In genomic region chr1:135585573-135585972, GRCm38 (mm10) we compare ENCODE assay signal across 8 mouse cellular contexts. TPM values are rescaled to one million over a fixed set of nuclear protein-coding genes. Genes with fewer than 3 reads are reported as not detected.
DNase-seq lines count a peak whose midpoint lies in the region; ATAC-seq and TF ChIP-seq lines count a peak whose summit lies in the region.

No protein-coding gene starts in this region.

- peak overlapping the region; percentile 55 for H3K9ac ChIP-seq in intestine, embryonic 14.5 days (ENCODE audit: low read length)
- peak overlapping the region; percentile 55 for H3K9ac ChIP-seq in limb, embryonic 14.5 days (ENCODE audit: low read depth, low read length, severe bottlenecking)

- peaks cover 26% of the 10 kb centered on the region for H3K4me1 ChIP-seq in intestine, embryonic 14.5 days (replicated peaks; ENCODE audit: control insufficient read depth, insufficient read depth, low read length)
- H3K4me1 ChIP-seq in limb, embryonic 14.5 days (ENCODE audit: control insufficient read depth, insufficient read depth, low read length): peaks cover 48% of the 10 kb centered on the region

- peak; percentile 66 for ATAC-seq in intestine, embryonic 14.5 days (replicated peaks; ENCODE audit: low FRiP score, low TSS enrichment, low read depth)
- ATAC-seq in limb, embryonic 14.5 days (ENCODE audit: low FRiP score, low read depth): peak; percentile 80

- peak; percentile 80 to 87 for DNase-seq in cerebellum, postnatal 10 days
- no peak for DNase-seq in cerebellum, adult 8-10 months
- peak; percentile 41 to 66 for DNase-seq in cerebellum, postnatal 25 days
- peak; percentile 39 for DNase-seq in gastrocnemius, postnatal 10 days
- DNase-seq in intestine, embryonic 14.5 days (ENCODE audit: low spot score): peak; percentile 77
- peak; percentile 41 for DNase-seq in limb, embryonic 14.5 days (ENCODE audit: low spot score)
- DNase-seq in naive thymus-derived CD4-positive, alpha-beta T cell, adult 2 months (ENCODE audit: low read depth): peak; percentile 15
- peak; percentile 60 for DNase-seq in yolk sac, embryonic 10.5 days (ENCODE audit: low spot score)

- peaks cover under 1% of the 10 kb centered on the region; the same call in 1 of the 2 replicates for H3K36me3 ChIP-seq in intestine, embryonic 14.5 days (ENCODE audit: control insufficient read depth, insufficient read depth, low read length)
- H3K36me3 ChIP-seq in limb, embryonic 14.5 days (ENCODE audit: control insufficient read depth, insufficient read depth, low read length): no peaks in the 10 kb centered on the region

- H3K27ac ChIP-seq in intestine, embryonic 14.5 days (ENCODE audit: low read depth): peak overlapping the region; percentile 87
- peak overlapping the region; percentile 50; the same call in 1 of the 2 replicates for H3K27ac ChIP-seq in limb, embryonic 14.5 days (replicated peaks; ENCODE audit: low read depth, low read length)

- 0 out of 2 replicates have a peak, but pooled peaks have one; percentile 31 for TF ChIP-seq POLR2A in limb, embryonic 14.5 days (IDR thresholded peaks at IDR 0.05; ENCODE audit: borderline replicate concordance, extremely low read depth, insufficient read depth, insufficient read length)

- 0 out of 2 replicates have a peak, but pooled peaks cover 2% of the 10 kb centered on the region for H3K27me3 ChIP-seq in intestine, embryonic 14.5 days (replicated peaks; ENCODE audit: control insufficient read depth, insufficient read depth, low read length)
- no peaks in the 10 kb centered on the region for H3K27me3 ChIP-seq in limb, embryonic 14.5 days (ENCODE audit: control insufficient read depth, insufficient read depth, low read length)

- H3K4me2 ChIP-seq in intestine, embryonic 14.5 days (ENCODE audit: low read length): peak overlapping the region; percentile 86
- H3K4me2 ChIP-seq in limb, embryonic 14.5 days (replicated peaks; ENCODE audit: low read depth, low read length, severe bottlenecking): peak overlapping the region; percentile 87

- under 1% methylated on average over 18 of the region's 19 CpGs for WGBS in intestine, embryonic 14.5 days
- under 1% methylated on average over 19 of the region's 19 CpGs for WGBS in limb, embryonic 14.5 days

- H3K4me3 ChIP-seq in intestine, embryonic 14.5 days (ENCODE audit: low read depth, low read length): peak overlapping the region; percentile 59
- H3K4me3 ChIP-seq in limb, embryonic 14.5 days (replicated peaks; ENCODE audit: low read length): peak overlapping the region; percentile 49

- no peaks in the 10 kb centered on the region for H3K9me3 ChIP-seq in intestine, embryonic 14.5 days (ENCODE audit: control insufficient read depth, low read length)
- H3K9me3 ChIP-seq in limb, embryonic 14.5 days (ENCODE audit: control insufficient read depth, low read length): no peaks in the 10 kb centered on the region

RNA-seq across cellular contexts. Expression of gene Nav1, which starts 21.5 kb away (rescaled TPM):
- 10 to 100 TPM; 17.2 to 29.5 TPM for total RNA-seq in gastrocnemius, postnatal 10 days (2021)
- polyA plus RNA-seq in intestine, embryonic 14.5 days (2014; fragmentation: Nextera tagmentation; extraction: Ambion mirVana): 21.2 and 23.7 TPM in 2 replicates
- 26.8 and 31.8 TPM in 2 replicates for polyA plus RNA-seq in limb, embryonic 14.5 days (2012; rRNA removed)
- polyA plus RNA-seq in limb, embryonic 14.5 days (2014; fragmentation: Nextera tagmentation; extraction: Ambion mirVana): 14.4 and 17.3 TPM in 2 replicates
